Mouse (Mus musculus) adrenal gland, postnatal 25 days (tissue): ENCODE data around the gene Gm4907. TPM values are rescaled to one million over a fixed set of nuclear protein-coding genes. Genes with fewer than 3 reads are reported as not detected.
"Not testable (repeated sequence)": the region's sequence is repeated elsewhere in the genome, so short reads cannot be mapped to it uniquely, and the experiment has no call there.

Source experiments
- DNase-seq: peaks from one replicate; pipeline ENCODE4 v3.0.0; 2021; ENCODE audit warnings: mixed read lengths
- long read RNA-seq: library from polyadenylated mRNA; stranded (forward); transcript quantifications from one replicate; pipeline ENCODE4 v2.0.0, GENCODE M21; 2021
- total RNA-seq: library from RNA; stranded (reverse); gene quantifications from 2 replicates; pipeline ENCODE4 v1.2.3, GENCODE M21; 2021

Gene Gm4907
- total RNA-seq, result not detected in 2 replicates
- long read RNA-seq, result 0 reads

DNA sequence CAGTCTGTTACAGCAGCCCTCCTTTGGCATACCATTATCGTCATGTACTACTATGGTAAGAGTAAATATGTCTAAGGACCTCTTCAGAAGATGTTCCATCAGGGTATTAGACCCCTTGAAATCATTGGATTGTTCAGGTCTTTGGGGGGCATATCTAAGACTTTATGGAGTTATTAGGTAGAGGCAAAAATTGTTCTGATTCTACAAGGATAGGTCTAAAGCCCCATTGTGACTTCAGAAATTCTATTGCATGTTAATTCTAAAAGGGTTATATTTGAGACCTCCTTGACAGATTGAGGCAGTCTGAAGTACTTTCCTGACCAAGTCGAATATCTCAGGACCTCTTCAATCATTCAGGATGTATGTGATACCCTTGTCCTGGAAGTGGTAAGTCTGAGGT, at the start of gene Gm4907:
Gene Gm4907 (plus strand): TSS at position 301 of the 400 bp plus-strand sequence.
- not testable (repeated sequence) for DNase-seq

DNA sequence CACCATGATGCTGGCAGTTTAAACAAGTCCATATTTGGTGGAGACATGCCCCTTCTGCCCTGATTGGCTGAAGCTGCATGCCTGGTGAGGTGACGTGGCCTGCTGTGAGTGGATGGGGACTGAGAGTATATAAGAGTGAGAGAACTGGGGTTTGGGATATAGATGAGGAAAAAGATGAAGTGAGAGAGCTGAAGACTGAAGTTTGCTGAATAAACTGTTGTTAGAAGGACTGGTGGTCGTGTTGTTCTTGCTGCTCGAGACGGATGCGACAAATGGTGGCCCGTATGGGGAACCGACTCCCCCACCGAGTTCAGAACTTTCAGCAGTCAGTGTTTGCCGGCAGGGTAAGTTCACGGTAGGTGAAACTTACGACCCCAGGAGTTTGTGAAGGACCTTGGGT, 48.6 kb upstream of the Gm4907 start:
- not testable (repeated sequence) for DNase-seq

DNA sequence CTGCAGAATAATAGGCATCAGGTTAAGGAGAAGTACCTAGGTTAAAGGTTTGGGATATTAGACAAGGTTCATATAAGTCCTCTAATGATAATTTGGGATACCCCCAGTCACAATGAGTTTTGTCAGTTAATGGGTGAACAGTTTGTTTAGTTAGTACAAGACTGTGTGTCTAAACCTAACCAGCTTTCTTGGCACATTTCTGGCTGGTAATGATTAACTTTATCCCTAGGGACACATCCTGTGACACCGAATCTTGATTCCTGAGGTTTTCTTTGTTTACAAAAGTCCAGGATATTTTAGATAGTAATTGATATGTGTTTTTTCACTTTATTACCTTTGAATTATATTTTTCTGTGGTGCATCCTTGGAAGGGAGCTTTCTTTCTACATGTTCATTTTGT, 41.4 kb upstream of the Gm4907 start:
- DNase-seq, result no peak

DNA sequence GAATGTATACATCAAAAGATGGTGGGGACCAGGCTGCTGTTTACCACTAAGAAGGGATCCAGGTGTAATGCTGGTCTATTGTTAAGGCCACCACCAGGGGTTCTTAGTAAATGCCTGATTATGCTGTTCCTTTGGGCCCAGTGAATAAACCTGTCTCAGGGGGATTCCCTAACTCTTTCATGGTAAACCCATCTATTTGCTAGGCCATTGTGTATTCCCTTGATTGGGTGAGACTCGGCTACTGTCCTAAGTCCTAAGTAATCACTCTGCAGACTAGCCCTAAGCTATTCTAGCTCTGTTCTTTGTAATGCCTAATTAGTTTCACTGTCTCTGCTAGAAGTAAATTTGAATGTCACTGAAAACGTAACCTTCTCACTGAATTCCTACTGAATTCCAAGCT, 71.8 kb downstream of the Gm4907 start:
- no peak for DNase-seq

Other genes starting within 250 kb of the Gm4907 start
- gene Wdr44, start 189.5 kb upstream of the Gm4907 start, total RNA-seq, result 16.2 and 18.1 TPM in 2 replicates
- gene Gm4985, start 76.4 kb downstream of the Gm4907 start, total RNA-seq, result not detected in 2 replicates